Mouse (Mus musculus): ENCODE measurements around the gene Defa25. TPM values are rescaled to one million over a fixed set of nuclear protein-coding genes. Genes with fewer than 3 reads are reported as not detected.
A peak's percentile ranks its signal among the peaks of the same experiment; 100 is the strongest.
"Not testable (repeated sequence)": the region's sequence is repeated elsewhere in the genome, so short reads cannot be mapped to it uniquely, and the experiment has no call there.

Defa25 gene
- total RNA-seq (2021), result not detected
- long read RNA-seq, result 0 reads

DNA sequence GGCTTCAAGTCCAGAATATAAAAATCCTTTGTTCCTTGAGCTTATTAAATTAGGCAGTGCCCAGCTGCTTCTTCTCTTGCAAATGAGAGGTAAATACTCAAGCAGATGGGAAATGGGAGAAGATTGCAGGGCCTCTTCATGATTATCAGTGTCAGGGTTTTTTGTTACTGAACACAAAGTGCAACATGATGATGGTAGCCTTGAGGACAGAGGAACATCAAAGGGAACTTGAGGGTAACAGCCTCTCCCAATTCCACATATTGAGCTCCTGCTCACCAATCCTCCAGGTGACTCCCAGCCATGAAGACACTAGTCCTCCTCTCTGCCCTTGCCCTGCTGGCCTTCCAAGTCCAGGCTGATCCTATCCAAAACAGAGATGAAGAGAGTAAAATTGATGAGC lies at the start of gene Defa25:
Gene Defa25, plus strand, starts transcription at position 301 of the 400 bp plus-strand sequence.
- DNase-seq (ENCODE audit: low spot score in 2 of 2), result not testable (repeated sequence)

DNA sequence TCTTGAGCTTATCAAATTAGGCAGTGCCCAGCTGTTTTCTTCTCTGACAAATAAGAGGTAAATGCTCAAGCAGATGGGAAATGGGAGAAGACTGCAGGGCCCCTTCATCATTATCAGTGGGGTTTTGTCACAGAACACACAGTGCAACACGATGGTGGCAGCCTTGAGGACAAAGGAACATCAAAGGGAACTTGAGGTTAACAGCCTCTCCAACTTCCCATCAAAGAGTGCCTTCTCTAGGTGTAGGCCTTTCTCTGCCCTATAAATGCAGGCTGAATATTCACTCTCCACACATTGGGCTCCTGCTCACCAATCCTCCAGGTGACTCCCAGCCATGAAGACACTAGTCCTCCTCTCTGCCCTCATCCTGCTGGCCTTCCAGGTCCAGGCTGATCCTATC lies 29.5 kb upstream of the Defa25 start, which contains the start of gene Defa23:
Gene Defa23, plus strand, starts transcription at position 301 of the 400 bp plus-strand sequence.
- not testable (repeated sequence) for DNase-seq (ENCODE audit: low spot score in 2 of 2)

DNA sequence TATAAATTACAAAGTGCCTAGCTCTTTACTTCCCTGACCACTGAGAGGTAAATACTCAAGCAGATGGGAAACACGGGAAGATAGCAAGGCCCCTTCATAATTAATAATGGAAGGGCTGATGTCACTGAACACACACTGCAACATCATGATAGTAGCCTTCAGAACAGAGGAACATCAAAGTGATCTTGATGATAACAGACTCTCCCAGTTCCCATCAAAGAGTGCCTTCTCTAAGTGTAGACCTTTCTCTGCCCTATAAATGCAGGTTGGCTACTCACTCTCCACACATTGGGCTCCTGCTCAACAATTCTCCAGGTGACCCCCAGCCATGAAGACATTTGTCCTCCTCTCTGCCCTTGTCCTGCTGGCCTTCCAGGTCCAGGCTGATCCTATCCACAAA lies 19.5 kb upstream of the Defa25 start, which contains the start of gene Defa35:
Gene Defa35, plus strand, starts transcription at position 301 of the 400 bp plus-strand sequence.
- not testable (repeated sequence) for DNase-seq (ENCODE audit: low spot score in 2 of 2)

DNA sequence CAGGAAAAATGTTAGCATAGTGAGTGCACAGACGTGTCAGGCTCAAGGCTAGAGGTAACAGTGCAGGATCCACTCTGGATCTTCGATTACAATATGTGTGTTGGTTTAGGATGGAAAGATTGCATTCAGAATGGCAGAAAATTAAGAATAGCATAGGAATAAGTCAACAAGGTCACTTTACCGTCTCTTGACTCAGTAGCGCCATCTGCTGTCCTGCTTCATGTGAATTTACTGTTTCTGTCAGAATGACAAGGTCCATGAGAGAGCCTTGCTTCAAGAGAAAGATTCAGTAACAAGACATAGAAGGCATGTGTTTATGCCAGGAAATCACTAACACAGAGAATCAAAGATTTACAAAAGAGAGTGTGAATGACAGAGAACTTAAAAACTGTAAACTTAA lies 8.9 kb downstream of the Defa25 start:
- DNase-seq (ENCODE audit: low spot score in 2 of 2), result peak in 1 of 2 experiments; percentile 1

DNA sequence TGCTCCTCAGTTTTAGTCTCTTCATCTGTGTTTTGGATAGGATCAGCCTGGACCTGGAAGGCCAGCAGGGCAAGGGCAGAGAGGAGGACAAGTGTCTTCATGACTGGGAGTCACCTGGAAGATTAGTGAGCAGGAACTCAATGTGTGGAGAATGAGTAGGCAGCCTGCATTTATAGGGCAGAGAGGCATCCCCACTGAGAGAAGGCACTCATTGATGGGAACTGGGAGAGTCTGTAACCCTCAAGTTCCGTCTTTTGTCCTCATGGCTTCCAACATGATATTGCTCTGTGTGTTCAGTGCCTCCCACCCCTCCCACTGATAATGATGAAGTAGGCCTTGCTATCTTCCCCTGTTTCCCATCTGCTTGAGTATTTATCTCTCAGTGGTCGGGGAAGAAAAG lies 11.7 kb downstream of the Defa25 start, which contains the start of gene Gm14851:
Gene Gm14851, minus strand, starts transcription at position 101 of the 400 bp plus-strand sequence.
- DNase-seq (ENCODE audit: low spot score in 2 of 2), result not testable (repeated sequence)

DNA sequence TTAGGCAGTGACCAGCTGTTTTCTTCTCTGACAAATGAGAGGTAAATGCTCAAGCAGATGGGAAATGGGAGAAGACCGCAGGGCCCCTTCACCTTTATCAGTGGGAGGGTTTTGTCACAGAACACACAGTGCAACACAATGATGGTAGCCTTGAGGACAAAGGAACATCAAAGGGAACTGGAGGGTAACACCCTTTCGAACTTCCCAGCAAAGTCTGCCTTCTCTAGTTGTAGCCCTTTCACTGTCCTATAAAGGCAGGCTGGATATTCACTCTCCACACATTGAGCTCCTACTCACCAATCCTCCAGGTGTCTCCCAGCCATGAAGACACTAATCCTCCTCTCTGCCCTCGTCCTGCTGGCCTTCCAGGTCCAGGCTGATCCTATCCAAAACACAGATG lies 50.1 kb downstream of the Defa25 start, which contains the start of gene Defa30:
Gene Defa30, plus strand, starts transcription at position 301 of the 400 bp plus-strand sequence.
- DNase-seq (ENCODE audit: low spot score in 2 of 2), result not testable (repeated sequence)

Other genes with a start within 250 kb of the Defa25 start
- gene Defb33, start 191.8 kb upstream of the Defa25 start, total RNA-seq (2021), result not detected
- gene Gm15056, start 181.8 kb upstream of the Defa25 start, total RNA-seq (2021), result not detected
- gene Gm6040, start 162.4 kb upstream of the Defa25 start, total RNA-seq (2021), result not detected
- not detected for gene AY761185, start 139.7 kb upstream of the Defa25 start, total RNA-seq (2021)
- not detected for gene Defa21, start 58.9 kb upstream of the Defa25 start, total RNA-seq (2021)
- gene Defa23, start 29.4 kb upstream of the Defa25 start, total RNA-seq (2021), result not detected
- not detected for gene Defa35, start 19.4 kb upstream of the Defa25 start, total RNA-seq (2021)
- gene Gm14851, start 11.6 kb downstream of the Defa25 start, total RNA-seq (2021), result not detected
- gene Defa30, start 50.2 kb downstream of the Defa25 start, total RNA-seq (2021), result not detected
- gene Defa22, start 77.8 kb downstream of the Defa25 start, total RNA-seq (2021), result not detected
- not detected for gene Defa31, start 107.2 kb downstream of the Defa25 start, total RNA-seq (2021)
- gene Gm15293, start 117.1 kb downstream of the Defa25 start, total RNA-seq (2021), result not detected
- not detected for gene Gm15292, start 165.3 kb downstream of the Defa25 start, total RNA-seq (2021)
- gene Defa27, start 231.1 kb downstream of the Defa25 start, total RNA-seq (2021), result not detected
- not detected for gene Defa29, start 242.6 kb downstream of the Defa25 start, total RNA-seq (2021)